Mouse (Mus musculus): Measurements from ENCODE around the gene Nmnat3. TPM values are rescaled to one million over a fixed set of nuclear protein-coding genes. Genes with fewer than 3 reads are reported as not detected.

The Nmnat3 gene
- polyA plus RNA-seq, 1 experiment from 2014 or later: 10.3 TPM

DNA sequence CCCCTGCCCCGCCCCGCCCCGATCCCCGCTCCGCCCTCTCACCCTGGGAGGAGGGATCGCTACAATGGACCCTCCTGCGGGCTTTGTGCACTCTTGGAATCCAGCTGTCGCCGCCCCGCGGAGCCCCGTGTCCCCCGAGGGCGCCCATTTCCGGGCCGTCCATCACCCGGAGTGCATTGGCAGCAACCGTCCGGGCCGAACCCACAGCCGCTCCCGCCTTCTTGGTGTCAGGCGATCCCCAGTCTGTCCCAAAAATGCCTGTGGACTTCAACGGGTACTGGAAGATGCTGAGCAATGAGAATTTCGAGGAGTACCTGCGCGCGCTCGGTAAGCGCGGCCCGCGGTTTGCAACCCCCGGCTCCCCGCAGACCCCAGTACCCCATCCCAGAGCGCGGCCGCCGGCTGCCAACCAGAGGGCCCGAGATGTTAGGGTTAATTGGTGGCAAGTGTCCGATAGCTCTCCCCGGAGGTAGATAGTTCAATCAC lies 137.5 kb downstream of the Nmnat3 start:
- ATAC-seq (replicated peaks; ENCODE audit: insufficient number of reproducible peaks, low FRiP score, low TSS enrichment): peak; percentile 63; the same call in 1 of the 2 replicates
- Histone ChIP-seq H3K36me3 (ENCODE audit: control insufficient read depth, insufficient read depth, low read length) (no peaks in the 10 kb centered on the region), H3K4me1 (ENCODE audit: control insufficient read depth, insufficient read depth, low read length) (peaks cover 33% of the 10 kb centered on the region), H3K27ac (ENCODE audit: low read depth, low read length) (0 out of 2 replicates have a peak overlapping the region, but pooled peaks have one; percentile 4), H3K9me3 (replicated peaks; ENCODE audit: control insufficient read depth, low read length) (no peaks in the 10 kb centered on the region), H3K27me3 (ENCODE audit: control insufficient read depth, insufficient read depth, low read length) (peaks cover 8% of the 10 kb centered on the region; the same call in 1 of the 2 replicates), H3K4me2 (peak overlapping the region; percentile 81), H3K9ac (ENCODE audit: low read depth, low read length) (peak overlapping the region; percentile 75), H3K4me3 (ENCODE audit: low read depth, low read length) (peak overlapping the region; percentile 63)
- WGBS (ENCODE audit: insufficient replicate concordance): under 1% methylated on average over 39 of the region's 42 CpGs

DNA sequence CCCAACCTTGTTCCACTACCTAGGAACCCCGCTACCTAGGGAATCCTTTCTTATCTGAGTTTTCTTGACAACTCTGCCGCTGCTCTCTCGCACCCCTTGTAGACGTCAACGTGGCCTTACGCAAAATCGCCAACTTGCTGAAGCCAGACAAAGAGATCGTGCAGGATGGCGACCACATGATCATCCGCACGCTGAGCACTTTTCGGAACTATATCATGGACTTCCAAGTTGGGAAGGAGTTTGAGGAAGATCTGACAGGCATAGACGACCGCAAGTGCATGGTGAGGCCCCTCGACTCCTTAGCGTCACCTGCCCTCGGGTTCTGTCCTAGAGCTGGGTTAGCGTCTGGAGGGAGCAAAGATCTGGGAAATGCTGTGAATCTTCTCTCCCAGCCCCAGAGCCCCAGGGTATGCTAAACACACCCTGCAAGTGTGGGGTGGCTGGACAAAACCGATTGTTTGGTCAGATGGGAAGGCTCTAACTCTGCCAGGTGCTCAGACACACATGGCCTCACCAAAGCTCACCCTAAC lies 138.2 kb downstream of the Nmnat3 start:
- ATAC-seq (replicated peaks; ENCODE audit: insufficient number of reproducible peaks, low FRiP score, low TSS enrichment): no peak
- Histone ChIP-seq H3K9ac (ENCODE audit: low read depth, low read length) (peak overlapping the region; percentile 75), H3K4me1 (ENCODE audit: control insufficient read depth, insufficient read depth, low read length) (peaks cover 33% of the 10 kb centered on the region), H3K27me3 (ENCODE audit: control insufficient read depth, insufficient read depth, low read length) (peaks cover 8% of the 10 kb centered on the region; the same call in 1 of the 2 replicates), H3K36me3 (ENCODE audit: control insufficient read depth, insufficient read depth, low read length) (no peaks in the 10 kb centered on the region), H3K9me3 (replicated peaks; ENCODE audit: control insufficient read depth, low read length) (no peaks in the 10 kb centered on the region), H3K27ac (ENCODE audit: low read depth, low read length) (0 out of 2 replicates have a peak overlapping the region, but pooled peaks have one; percentile 4), H3K4me2 (peak overlapping the region; percentile 81), H3K4me3 (ENCODE audit: low read depth, low read length) (peak overlapping the region; percentile 63)
- 6% methylated on average over 19 of the region's 19 CpGs for WGBS (ENCODE audit: insufficient replicate concordance)

DNA sequence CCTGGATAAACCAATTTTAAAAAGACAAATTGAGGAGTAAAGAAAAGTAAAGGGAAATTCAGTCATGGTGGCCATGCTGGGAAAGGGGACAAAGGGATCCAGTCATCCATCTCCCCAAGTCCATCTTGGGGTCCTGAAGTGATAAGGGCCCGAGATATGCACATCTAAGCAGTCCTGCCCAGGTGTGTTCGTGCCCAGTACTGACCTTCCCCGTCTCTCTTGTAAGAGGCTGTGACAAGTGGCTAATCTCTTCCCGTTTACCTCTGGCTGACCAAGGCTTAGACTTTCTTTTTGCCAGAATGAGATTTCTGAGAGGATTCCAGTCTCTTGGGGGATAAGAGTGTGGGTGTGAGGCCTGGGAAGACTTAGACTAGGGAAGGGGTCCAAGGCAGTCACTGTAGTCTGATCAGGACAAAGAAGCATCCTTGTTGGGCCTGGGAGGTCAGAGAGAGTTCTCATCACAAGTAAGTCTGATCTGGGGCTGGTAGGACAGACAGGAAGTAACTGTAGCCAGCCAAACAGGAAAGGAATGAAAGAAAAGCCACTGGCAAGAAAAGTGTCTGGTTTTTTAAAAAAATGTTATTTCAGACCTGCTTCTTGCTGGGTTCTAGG lies 140.8 kb downstream of the Nmnat3 start:
- Histone ChIP-seq H3K36me3 (ENCODE audit: control insufficient read depth, insufficient read depth, low read length) (no peaks in the 10 kb centered on the region), H3K4me3 (ENCODE audit: low read depth, low read length) (no peak overlapping the region), H3K27ac (ENCODE audit: low read depth, low read length) (peak overlapping the region; percentile 69), H3K4me2 (peak overlapping the region; percentile 27; the same call in 1 of the 2 replicates), H3K9ac (ENCODE audit: low read depth, low read length) (no peak overlapping the region), H3K4me1 (ENCODE audit: control insufficient read depth, insufficient read depth, low read length) (peaks cover 33% of the 10 kb centered on the region), H3K9me3 (replicated peaks; ENCODE audit: control insufficient read depth, low read length) (no peaks in the 10 kb centered on the region), H3K27me3 (ENCODE audit: control insufficient read depth, insufficient read depth, low read length) (peaks cover 5% of the 10 kb centered on the region; the same call in 1 of the 2 replicates)
- no peak for ATAC-seq (replicated peaks; ENCODE audit: insufficient number of reproducible peaks, low FRiP score, low TSS enrichment)
- WGBS (ENCODE audit: insufficient replicate concordance): 51% methylated on average over 4 of the region's 4 CpGs

DNA sequence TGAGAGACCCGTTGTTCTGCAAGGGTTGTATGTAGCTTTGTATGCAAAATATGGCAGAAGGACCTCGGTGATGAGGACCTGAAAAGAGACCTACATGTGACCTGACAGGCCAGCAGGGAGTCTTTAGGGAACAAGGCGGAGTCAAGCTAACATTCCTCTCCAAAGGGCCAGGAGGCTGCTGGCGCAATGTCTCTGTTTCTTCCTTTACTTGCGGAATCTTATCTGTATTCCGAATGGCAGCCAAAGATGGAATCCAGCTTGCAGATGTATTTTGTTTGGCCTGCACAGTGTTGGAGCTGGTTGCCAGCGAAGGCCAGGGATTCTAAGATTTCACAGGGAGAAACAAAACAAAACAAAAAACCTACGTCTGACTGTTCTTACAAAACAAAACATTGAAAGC lies 141.5 kb downstream of the Nmnat3 start:
- H3K4me3 ChIP-seq (ENCODE audit: low read depth, low read length): no peak overlapping the region
- H3K9me3 ChIP-seq (replicated peaks; ENCODE audit: control insufficient read depth, low read length): no peaks in the 10 kb centered on the region
- no peaks in the 10 kb centered on the region for H3K36me3 ChIP-seq (ENCODE audit: control insufficient read depth, insufficient read depth, low read length)
- H3K4me2 ChIP-seq: peak overlapping the region; percentile 35
- WGBS (ENCODE audit: insufficient replicate concordance): 32% methylated on average over 8 of the region's 8 CpGs
- peaks cover 33% of the 10 kb centered on the region for H3K4me1 ChIP-seq (ENCODE audit: control insufficient read depth, insufficient read depth, low read length)
- peak; percentile 23; the same call in 1 of the 2 replicates for ATAC-seq (replicated peaks; ENCODE audit: insufficient number of reproducible peaks, low FRiP score, low TSS enrichment)
- peaks cover 2% of the 10 kb centered on the region; the same call in 1 of the 2 replicates for H3K27me3 ChIP-seq (ENCODE audit: control insufficient read depth, insufficient read depth, low read length)
- H3K9ac ChIP-seq (ENCODE audit: low read depth, low read length): no peak overlapping the region
- H3K27ac ChIP-seq (ENCODE audit: low read depth, low read length): peak overlapping the region; percentile 69

DNA sequence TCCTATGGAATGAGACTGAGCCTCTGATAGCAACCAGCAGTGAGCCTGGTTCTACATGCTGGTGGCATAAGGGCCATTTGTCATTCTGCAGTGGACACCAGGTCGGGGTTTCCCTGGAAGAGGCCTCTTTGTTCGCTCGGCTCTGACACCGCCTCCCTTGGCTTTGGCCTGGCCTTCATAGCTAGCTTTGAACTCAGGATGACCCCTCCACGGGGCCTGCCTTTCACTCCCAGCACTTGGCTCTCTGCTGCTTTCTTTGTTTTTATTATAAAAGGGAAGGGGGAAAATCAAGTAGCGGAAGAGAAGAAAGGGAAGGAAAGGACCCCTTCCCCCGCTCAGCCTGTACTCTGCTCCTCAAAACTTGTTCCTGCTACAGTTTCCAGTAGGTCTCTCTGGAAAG lies 142.6 kb downstream of the Nmnat3 start:
- no peak overlapping the region; the same call in 1 of the 2 replicates for H3K4me2 ChIP-seq
- peaks cover 29% of the 10 kb centered on the region for H3K4me1 ChIP-seq (ENCODE audit: control insufficient read depth, insufficient read depth, low read length)
- H3K27ac ChIP-seq (ENCODE audit: low read depth, low read length): peak overlapping the region; percentile 69
- no peaks in the 10 kb centered on the region for H3K36me3 ChIP-seq (ENCODE audit: control insufficient read depth, insufficient read depth, low read length)
- 37% methylated on average over 7 of the region's 7 CpGs for WGBS (ENCODE audit: insufficient replicate concordance)
- no peaks in the 10 kb centered on the region for H3K9me3 ChIP-seq (replicated peaks; ENCODE audit: control insufficient read depth, low read length)
- H3K9ac ChIP-seq (ENCODE audit: low read depth, low read length): no peak overlapping the region
- H3K27me3 ChIP-seq (ENCODE audit: control insufficient read depth, insufficient read depth, low read length): no peaks in the 10 kb centered on the region
- H3K4me3 ChIP-seq (ENCODE audit: low read depth, low read length): no peak overlapping the region
- 0 out of 2 replicates have a peak, but pooled peaks have one; percentile 55 for ATAC-seq (replicated peaks; ENCODE audit: insufficient number of reproducible peaks, low FRiP score, low TSS enrichment)

DNA sequence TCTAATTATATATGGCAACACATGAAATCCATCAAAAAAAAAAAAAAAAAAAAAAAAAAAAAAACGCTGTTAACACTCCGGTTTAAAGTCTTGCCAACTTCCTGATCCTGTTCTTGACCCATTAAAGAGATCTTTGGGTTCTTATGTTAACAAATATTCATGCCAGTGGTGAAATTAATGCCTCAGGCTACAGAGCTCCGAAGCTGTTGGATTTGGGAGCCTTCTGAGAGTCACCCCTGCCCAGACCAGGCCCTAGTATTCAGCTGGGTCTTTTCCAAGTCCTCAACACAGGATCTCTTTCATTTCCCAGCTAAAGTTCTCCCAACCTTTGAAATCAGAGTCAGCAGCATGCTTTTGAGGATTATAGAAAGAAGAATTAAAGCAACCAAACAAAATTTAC lies 143.3 kb downstream of the Nmnat3 start:
- Histone ChIP-seq H3K36me3 (ENCODE audit: control insufficient read depth, insufficient read depth, low read length) (no peaks in the 10 kb centered on the region), H3K9ac (ENCODE audit: low read depth, low read length) (no peak overlapping the region), H3K4me3 (ENCODE audit: low read depth, low read length) (no peak overlapping the region), H3K4me1 (ENCODE audit: control insufficient read depth, insufficient read depth, low read length) (peaks cover 28% of the 10 kb centered on the region), H3K27ac (ENCODE audit: low read depth, low read length) (no peak overlapping the region), H3K4me2 (no peak overlapping the region), H3K9me3 (replicated peaks; ENCODE audit: control insufficient read depth, low read length) (no peaks in the 10 kb centered on the region), H3K27me3 (ENCODE audit: control insufficient read depth, insufficient read depth, low read length) (no peaks in the 10 kb centered on the region)
- 56% methylated on average over 3 of the region's 3 CpGs for WGBS (ENCODE audit: insufficient replicate concordance)
- no peak for ATAC-seq (replicated peaks; ENCODE audit: insufficient number of reproducible peaks, low FRiP score, low TSS enrichment)

GRCm38 (mm10) chr9:98433021-98433420 lies 145.8 kb downstream of the Nmnat3 start:
- Histone ChIP-seq H3K4me1 (ENCODE audit: control insufficient read depth, insufficient read depth, low read length) (peaks cover 15% of the 10 kb centered on the region), H3K27me3 (ENCODE audit: control insufficient read depth, insufficient read depth, low read length) (no peaks in the 10 kb centered on the region), H3K27ac (ENCODE audit: low read depth, low read length) (no peak overlapping the region), H3K4me3 (ENCODE audit: low read depth, low read length) (no peak overlapping the region), H3K4me2 (no peak overlapping the region), H3K9ac (ENCODE audit: low read depth, low read length) (no peak overlapping the region), H3K9me3 (replicated peaks; ENCODE audit: control insufficient read depth, low read length) (no peaks in the 10 kb centered on the region), H3K36me3 (ENCODE audit: control insufficient read depth, insufficient read depth, low read length) (no peaks in the 10 kb centered on the region)
- no peak for ATAC-seq (replicated peaks; ENCODE audit: insufficient number of reproducible peaks, low FRiP score, low TSS enrichment)
- 64% methylated on average over 2 of the region's 2 CpGs for WGBS (ENCODE audit: insufficient replicate concordance)

DNA sequence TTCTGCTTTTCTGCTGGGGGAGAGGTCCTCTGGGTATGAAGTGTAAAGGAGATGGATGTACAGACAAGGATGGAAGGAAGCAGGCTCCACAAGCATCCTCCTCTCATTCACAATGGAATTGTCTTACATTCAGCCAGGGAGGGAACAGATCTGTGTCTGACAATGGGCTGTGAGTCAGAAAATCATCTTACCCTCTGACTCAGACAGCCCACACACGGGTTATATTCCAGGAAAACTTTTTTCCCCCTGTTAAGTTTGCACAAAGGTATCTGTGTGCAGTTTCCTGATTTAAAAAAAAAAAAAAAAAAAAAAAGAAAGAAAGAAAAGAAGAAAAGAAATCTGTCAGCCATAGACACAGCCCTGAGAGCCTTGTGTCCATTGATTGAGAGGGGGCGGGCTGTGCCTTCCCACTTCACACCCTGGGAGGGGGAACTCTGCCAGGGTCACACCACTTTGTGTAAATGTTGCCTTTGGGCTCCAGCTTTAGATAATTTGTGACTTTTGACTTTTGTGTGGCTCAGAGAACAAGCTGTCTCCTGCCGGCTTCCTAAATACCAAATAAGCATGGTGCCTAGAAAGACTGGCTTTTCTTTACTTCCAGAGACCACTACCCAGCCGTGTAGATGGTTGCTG lies 146.8 kb downstream of the Nmnat3 start:
- no peak for ATAC-seq (replicated peaks; ENCODE audit: insufficient number of reproducible peaks, low FRiP score, low TSS enrichment)
- WGBS (ENCODE audit: insufficient replicate concordance): 40% methylated on average over 4 of the region's 4 CpGs
- H3K4me1 ChIP-seq (ENCODE audit: control insufficient read depth, insufficient read depth, low read length): peaks cover 6% of the 10 kb centered on the region
- no peaks in the 10 kb centered on the region for H3K9me3 ChIP-seq (replicated peaks; ENCODE audit: control insufficient read depth, low read length)
- no peak overlapping the region for H3K4me2 ChIP-seq
- no peaks in the 10 kb centered on the region for H3K27me3 ChIP-seq (ENCODE audit: control insufficient read depth, insufficient read depth, low read length)
- H3K4me3 ChIP-seq (ENCODE audit: low read depth, low read length): no peak overlapping the region
- H3K9ac ChIP-seq (ENCODE audit: low read depth, low read length): no peak overlapping the region
- no peaks in the 10 kb centered on the region for H3K36me3 ChIP-seq (ENCODE audit: control insufficient read depth, insufficient read depth, low read length)
- H3K27ac ChIP-seq (ENCODE audit: low read depth, low read length): no peak overlapping the region
